Mouse (Mus musculus) A20 (cell line): ENCODE results near the gene Grm8.

Source experiments
- DNase-seq: peaks from one replicate; pipeline ENCODE4 v3.0.0-alpha.2; 2011; ENCODE audit warnings: low read depth, low spot score

Gene Grm8

GRCm38 (mm10) chr6:27646503-27646902 is 488.5 kb downstream of the Grm8 start:
- no peak for DNase-seq

- DNase-seq: no peak
These were observed 489.9 kb downstream of the Grm8 start for GRCm38 (mm10) chr6:27645054-27645453.

DNA sequence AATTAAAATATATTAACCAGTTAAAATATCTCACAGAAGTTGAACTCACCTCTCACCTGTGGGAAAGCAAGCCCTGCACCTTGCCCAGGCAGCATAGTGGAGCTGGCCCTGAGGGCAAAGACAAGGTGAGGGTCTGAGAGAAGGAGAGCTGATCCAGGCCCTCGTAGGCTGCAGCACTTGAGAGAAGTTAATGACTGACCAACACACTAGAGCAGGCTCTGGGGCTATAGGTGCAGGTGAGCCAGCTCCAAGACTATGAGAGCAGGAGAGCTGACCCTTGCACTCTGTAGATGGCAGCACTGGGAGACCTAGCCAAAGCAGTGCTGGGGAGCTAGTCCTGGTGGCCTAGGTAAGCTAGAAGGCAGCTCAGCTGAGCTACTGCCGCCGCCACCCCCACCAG is 499.1 kb downstream of the Grm8 start:
- no peak for DNase-seq

DNA sequence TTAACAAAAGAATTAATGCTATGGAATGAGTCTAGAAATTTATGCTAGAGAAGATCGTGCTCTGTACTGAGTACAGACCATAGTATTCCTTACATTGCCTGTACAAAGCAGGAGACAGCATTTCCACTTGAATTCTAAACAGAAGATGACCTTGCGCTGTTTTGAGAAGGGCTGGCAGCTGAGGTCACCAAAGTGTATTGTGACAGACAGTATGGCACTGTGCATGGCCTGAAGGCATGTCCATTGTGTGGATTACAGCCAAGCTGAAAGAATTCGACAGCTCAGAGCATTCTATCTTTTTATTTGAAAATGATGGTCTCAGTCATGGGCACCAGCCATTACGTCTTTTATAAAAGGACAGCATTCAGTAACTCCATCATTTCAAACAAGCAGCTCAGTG is 517.5 kb downstream of the Grm8 start:
- no peak for DNase-seq

GRCm38 (mm10) chr6:27580485-27580884 is 554.5 kb downstream of the Grm8 start:
- no peak for DNase-seq

DNA sequence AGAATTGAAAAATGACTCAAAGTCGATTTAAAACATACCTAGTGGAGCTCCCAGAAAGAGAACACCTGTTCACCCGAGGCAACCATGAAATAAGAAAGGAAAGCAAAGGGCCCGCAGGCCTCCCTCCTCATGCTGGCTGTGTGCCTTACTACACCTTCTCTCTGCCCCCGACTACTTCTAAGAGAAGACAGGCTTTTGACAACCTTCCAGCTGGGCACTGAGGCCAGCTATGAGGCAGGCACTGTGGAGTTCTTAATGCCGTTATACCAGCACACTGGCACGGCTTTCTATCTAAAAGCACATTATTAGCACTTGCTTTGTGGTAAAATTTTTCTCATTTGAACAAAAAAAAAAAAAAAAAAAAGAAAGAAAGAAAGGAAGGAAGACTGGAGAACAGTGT is 589.5 kb downstream of the Grm8 start:
- DNase-seq: no peak

DNA sequence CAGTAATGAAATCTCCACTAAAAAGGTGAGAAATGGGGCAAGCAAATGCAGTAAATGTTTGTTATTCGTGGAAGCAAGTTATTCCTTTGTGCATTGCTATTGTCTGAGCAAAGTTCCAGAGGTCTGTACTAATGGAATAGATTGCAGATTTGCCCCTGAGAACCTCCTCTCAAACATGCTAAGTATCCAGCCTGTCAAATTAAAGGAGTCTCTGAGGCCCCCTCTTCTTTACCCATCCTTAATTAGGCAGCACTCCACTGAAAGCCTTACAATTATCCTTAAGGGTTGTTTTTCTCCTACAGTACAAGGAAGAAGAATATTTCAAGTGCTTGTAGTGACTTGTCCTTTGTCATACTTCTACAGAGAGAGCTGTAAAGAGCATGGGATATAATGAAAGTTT is 617.4 kb downstream of the Grm8 start:
- no peak for DNase-seq

DNA sequence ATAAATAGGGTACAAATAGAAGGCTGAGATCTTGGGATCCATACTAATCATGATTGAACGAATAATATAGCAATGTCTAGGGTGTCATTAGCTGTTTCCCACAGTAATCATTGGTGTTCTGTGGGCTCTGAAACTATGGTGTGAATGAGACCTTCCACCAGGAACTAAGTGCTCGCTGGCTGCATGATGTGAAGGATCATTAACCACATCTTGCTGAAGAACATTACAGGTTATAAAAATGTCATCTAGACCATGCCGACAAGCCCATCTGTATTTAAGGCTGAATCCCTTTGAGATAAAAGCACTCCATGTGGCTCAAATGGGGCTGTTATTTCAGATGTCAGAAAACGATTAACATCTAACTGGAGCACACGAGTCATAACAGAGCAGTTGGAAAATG is 674.0 kb downstream of the Grm8 start:
- DNase-seq: no peak

DNA sequence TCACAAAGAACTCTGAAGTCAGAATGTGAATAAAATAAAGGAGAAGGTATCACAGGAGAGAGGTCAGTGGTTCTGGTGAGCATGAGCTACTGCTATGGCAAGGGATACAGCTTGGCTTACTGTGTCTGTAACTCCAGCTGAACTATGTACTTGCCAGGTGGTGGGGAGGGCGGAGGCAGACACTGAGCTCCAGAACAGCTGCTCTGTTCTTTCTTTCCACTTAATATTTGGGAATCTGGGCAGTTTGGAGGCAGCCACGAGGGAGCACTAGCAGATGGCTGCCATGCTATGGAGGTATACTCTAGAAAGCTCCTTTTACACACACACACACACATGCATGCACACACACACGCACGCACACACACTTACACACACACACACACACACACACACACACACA is 726.5 kb downstream of the Grm8 start:
- no peak for DNase-seq

DNA sequence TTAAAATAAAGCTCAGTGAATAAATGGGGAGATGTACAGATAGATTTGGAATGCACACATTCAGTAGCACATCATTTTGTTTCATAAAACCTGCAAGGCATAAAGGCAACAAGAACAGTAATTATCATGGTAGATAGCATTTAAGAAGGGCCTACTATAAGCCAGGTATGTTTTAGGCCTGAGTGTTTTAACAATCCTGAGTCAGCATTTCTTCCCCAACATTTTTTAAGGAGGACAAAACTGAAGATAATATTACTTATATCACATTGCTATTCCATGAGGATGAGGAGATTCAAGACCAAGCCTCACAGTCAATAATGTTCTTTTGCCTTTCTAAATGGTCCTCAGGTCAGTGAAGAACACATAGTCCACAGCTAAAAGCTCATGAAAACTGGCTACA is 762.6 kb downstream of the Grm8 start:
- DNase-seq: no peak

DNA sequence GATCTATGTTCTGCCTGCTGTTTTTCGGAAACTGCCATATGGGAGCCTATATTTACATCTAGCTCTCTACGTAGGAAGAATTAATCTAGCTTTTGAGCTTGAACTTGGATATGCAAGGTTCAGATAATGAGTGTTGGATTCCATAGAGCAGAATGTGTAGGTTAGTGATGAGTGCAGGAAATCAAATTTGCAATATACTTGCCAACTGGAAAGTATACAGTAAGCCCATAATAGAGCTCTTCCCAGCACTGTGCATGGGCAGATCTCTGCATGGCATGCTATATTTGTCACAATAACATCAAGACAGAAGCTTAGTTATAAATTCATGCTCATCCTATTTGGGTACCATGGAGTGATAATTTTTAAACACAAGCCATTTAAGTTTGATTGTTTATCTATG is 763.9 kb downstream of the Grm8 start:
- DNase-seq: no peak

DNA sequence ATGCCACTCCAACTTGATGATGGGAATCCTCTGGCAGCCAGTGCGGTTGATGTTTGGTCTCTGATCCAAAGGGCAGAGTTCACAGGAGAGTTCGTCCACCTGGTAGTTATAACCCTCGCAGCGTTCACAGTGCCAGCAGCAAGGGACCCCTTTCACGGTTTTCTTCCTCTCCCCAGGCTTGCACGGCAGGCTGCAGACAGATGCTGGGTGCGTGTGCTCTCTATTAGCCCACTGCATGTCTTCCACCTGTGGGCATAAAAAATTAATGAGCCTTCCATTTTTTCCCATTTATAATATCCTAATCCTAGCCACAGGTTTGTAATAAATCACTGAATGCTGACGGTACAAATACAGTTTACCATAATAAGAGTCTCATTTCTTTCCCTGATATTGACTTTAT is 771.2 kb downstream of the Grm8 start:
- DNase-seq: no peak

DNA sequence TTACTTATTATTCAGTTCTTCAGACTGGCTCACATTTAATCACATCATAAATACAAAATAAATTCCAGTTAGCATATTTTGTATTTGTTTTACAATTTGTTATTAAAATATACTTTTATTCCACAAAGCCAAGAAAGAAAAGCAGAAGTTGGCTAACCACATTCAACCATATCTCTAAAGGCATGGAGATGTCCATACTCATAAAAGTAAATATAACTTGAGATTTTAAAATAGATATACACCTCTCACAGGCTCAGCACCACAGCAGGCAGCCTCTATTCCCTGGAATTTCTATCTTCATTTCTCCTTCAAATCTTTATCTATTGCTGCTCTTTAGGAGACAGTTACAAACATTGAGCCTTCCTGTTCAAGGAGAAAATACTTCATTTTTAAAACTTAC is 774.5 kb downstream of the Grm8 start:
- DNase-seq: no peak

DNA sequence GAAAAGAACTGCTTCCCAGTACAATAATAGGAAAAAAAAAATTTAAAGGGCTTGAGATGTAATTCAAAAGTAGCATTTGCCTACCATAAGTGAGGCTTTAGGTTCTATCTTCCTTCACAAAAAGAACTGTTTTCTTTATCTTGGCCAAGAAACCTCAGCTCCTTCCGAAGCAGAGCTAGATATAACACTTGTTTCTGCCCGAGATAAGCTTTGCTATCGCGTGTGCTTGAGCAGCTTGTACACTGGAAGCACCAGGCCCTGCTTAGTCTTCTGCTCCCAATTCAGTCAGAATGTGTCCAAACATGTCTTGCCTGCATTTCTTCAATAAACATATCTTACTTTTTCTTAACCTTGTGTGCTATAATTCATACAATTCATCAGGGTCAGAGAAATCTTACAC is 783.8 kb downstream of the Grm8 start:
- DNase-seq: no peak

- no peak for DNase-seq
These were observed 786.7 kb downstream of the Grm8 start for GRCm38 (mm10) chr6:27348272-27348671.

DNA sequence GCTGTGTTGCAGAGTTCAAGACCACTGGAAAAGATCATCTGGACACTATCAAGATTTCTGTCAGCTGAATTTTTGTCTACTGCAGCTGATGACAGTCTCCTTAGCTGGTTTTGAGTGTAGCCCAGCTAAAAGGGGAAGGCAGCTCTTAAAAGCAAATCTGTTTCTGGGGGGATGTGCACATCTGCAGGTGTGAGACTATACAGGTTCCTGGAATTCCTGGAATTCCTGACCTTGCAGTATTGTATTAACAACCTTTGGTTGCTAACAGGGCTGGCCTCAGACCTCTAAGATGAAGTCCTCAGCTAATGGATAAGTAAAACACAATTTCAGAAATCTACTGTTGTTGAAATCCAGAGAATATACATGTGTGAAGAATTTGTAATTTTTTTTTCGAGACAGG is 788.7 kb downstream of the Grm8 start:
- no peak for DNase-seq

- DNase-seq: no peak
These were observed 794.8 kb downstream of the Grm8 start for GRCm38 (mm10) chr6:27340131-27340530.

- no peak for DNase-seq
These were observed 816.4 kb downstream of the Grm8 start for GRCm38 (mm10) chr6:27318575-27318974.

DNA sequence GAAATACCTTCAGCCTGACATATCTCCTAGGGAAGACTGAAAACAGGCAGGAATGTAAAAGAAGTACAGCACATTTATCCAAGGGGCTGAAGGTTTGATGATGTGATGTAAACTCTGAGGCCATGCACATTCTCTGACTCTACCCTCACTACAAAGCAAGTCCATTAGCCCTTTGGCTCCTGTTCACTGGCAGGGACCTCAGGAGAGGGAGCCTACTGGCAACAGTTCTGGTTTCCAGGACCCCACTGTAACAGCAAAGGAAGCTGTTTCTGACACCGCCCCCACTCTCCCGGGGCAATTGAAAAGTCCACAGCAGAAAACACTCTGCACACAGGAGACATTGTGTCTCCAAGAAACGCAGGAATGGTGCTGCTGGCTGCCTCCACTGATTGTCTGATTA is 817.6 kb downstream of the Grm8 start:
- no peak for DNase-seq

DNA sequence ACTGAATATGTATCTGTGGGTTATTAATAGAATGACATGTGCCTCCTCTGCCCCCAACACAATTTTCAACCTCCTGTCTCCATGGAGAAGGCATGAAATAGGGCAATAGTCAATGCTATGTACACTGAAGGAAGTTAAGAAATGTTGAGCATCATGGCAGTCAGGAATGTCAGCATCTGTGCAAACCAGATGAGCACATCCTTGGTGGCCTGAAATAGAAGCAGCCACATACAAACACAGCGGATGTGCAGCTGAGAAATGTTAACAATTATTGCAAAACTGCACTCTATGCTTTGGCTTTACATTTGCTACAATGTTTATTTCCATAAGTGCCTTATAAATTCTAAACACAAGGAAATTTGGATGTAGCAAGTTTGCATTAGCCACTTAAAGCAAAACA is 819.0 kb downstream of the Grm8 start:
- DNase-seq: no peak

DNA sequence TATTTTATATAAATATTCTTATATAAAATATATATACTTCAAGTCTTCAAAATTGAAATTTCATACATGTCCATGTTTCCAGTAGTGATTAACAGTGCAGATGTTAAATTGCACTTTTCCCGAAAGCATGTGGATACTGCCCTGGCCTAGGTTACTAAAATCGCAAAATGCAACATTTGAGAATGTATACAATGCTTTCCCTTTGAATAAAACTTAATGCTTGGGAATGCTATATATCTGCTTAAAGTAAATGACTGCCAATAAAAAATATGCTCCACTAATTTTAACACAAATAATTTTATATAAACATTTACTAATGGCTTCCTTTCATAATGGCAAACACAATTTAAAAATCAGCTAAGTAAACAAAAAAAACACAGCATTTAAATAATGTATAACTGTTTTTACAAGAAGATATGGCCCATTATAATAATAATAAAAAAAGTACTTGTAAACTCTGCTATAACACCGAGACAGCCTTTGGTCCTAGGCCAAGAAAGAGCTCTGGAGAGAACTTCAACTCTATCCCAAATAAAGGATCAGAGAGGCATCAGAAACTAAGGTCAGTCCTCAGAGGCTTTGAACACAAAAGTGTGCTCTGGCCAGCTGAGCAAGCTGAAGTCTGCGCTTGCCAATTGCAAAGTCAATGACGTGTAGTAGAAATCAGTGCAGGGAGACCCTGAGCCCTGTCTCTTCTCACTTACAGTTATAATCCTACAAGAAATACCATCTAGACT is 820.5 kb downstream of the Grm8 start:
- no peak for DNase-seq

- no peak for DNase-seq
These were observed 824.6 kb downstream of the Grm8 start for GRCm38 (mm10) chr6:27310401-27310800.

DNA sequence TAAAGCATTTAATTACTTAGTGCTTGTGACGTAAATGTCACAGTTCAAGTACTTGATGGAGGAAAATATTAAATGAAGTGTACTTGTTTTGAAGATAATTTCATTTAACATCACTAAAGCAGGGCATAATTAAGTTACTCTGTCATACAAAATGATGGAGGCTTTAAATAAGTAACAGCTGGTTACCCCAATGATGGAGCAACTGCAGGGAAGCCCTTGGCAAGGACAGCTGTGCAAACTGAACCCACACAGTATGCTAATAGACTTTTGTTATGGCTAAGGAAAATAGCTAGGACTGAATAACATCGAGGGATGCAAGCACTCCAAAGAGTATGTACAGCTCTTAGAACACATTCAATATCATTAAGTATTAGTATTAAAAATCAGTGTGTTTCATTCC is 829.6 kb downstream of the Grm8 start:
- no peak for DNase-seq

DNA sequence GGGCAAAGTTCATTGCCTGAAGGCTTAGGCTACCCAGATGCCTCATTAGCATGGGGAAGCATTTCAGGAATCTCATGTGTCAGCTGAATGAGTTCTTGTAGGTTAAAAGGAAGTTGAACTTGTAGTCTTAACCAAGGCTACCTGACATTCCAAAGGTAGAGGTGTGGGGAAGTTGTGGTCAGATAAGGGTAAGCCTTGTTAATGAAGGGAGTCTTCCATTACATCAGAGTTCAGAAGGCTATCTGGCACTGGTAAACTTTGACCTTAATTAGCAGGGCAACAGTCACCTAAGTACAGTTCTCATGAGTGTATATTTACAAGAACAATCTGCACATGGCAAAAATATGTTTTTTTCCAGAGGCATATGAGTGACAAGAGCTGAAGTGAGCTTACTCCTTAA is 870.0 kb downstream of the Grm8 start:
- DNase-seq: no peak
